Mouse (Mus musculus) cerebellum, adult 9-11 months (tissue): Measurements from ENCODE around the gene Mrps6.

Source experiments
- DNase-seq: peaks from one replicate; pipeline ENCODE4 v3.0.0; 2022

Gene Mrps6

GRCm38 (mm10) chr16:92057852-92058643 is at the start of gene Mrps6, which contains the start of the genes Gm49711 and Slc5a3:
Mrps6 (plus strand) TSS chr16:92058270.
Gm49711 (plus strand) TSS chr16:92058316.
Slc5a3 (plus strand) TSS chr16:92058322.
- DNase-seq = peak; percentile 88

- DNase-seq = no peak
Measured at GRCm38 (mm10) chr16:92009586-92009985, 48.5 kb upstream of the Mrps6 start.

- no peak for DNase-seq
Measured at GRCm38 (mm10) chr16:92016792-92017191, 41.3 kb upstream of the Mrps6 start.

GRCm38 (mm10) chr16:92019141-92020118 is 38.6 kb upstream of the Mrps6 start:
- no peak for DNase-seq

GRCm38 (mm10) chr16:92021656-92022400 is 36.2 kb upstream of the Mrps6 start:
- no peak for DNase-seq

GRCm38 (mm10) chr16:92022494-92023283 is 35.4 kb upstream of the Mrps6 start:
- no peak for DNase-seq

- no peak for DNase-seq
Measured at GRCm38 (mm10) chr16:92033286-92033685, 24.8 kb upstream of the Mrps6 start.

GRCm38 (mm10) chr16:92034676-92035075 is 23.4 kb upstream of the Mrps6 start:
- DNase-seq = no peak

- DNase-seq = no peak
Measured at GRCm38 (mm10) chr16:92036701-92037100, 21.4 kb upstream of the Mrps6 start.

GRCm38 (mm10) chr16:92037891-92038607 is 20.0 kb upstream of the Mrps6 start:
- no peak for DNase-seq

- no peak for DNase-seq
Measured at GRCm38 (mm10) chr16:92039421-92039820, 18.6 kb upstream of the Mrps6 start.

GRCm38 (mm10) chr16:92039966-92040365 is 18.1 kb upstream of the Mrps6 start:
- no peak for DNase-seq

- DNase-seq = no peak
Measured at GRCm38 (mm10) chr16:92051777-92052310, 6.2 kb upstream of the Mrps6 start.

GRCm38 (mm10) chr16:92052569-92052968 is 5.5 kb upstream of the Mrps6 start:
- DNase-seq = no peak

GRCm38 (mm10) chr16:92056711-92057110 is 1.4 kb upstream of the Mrps6 start:
- no peak for DNase-seq

- DNase-seq = no peak
Measured at GRCm38 (mm10) chr16:92057456-92057851, 616 bp upstream of the Mrps6 start.

GRCm38 (mm10) chr16:92058644-92059620 is 862 bp downstream of the Mrps6 start:
- DNase-seq = no peak

GRCm38 (mm10) chr16:92060213-92060612 is 2.1 kb downstream of the Mrps6 start:
- DNase-seq = no peak

GRCm38 (mm10) chr16:92061586-92061985 is 3.5 kb downstream of the Mrps6 start:
- no peak for DNase-seq

- DNase-seq = no peak
Measured at GRCm38 (mm10) chr16:92062832-92063231, 4.8 kb downstream of the Mrps6 start.
